Mouse (Mus musculus): Measurements from ENCODE around the gene Scgb1b19. TPM values are rescaled to one million over a fixed set of nuclear protein-coding genes. Genes with fewer than 3 reads are reported as not detected.
"Not testable (repeated sequence)": the region's sequence is repeated elsewhere in the genome, so short reads cannot be mapped to it uniquely, and the experiment has no call there.

The Scgb1b19 gene
- polyA plus RNA-seq (2012; rRNA removed): not detected in 2 replicates

- 60% methylated on average over 3 of the region's 3 CpGs for WGBS
- not testable (repeated sequence) for DNase-seq (ENCODE audit: low read depth, low spot score)
These were observed at the start of gene Scgb1b19 for GRCm38 (mm10) chr7:33286991-33287390. Gene Scgb1b19 (plus strand): TSS chr7:33287291.

- DNase-seq (ENCODE audit: low read depth, low spot score): not testable (repeated sequence)
These were observed 6.9 kb upstream of the Scgb1b19 start, which contains the start of gene Scgb2b19 for GRCm38 (mm10) chr7:33280238-33280637. Gene Scgb2b19 (minus strand): TSS chr7:33280338.

Other genes with a start within 250 kb of the Scgb1b19 start
- gene Scgb2b17, start 230.7 kb upstream of the Scgb1b19 start, polyA plus RNA-seq (2012; rRNA removed): not detected in 2 replicates
- gene Scgb1b17, start 223.8 kb upstream of the Scgb1b19 start, polyA plus RNA-seq (2012; rRNA removed): not detected in 2 replicates
- gene Scgb2b18, start 113.4 kb upstream of the Scgb1b19 start, polyA plus RNA-seq (2012; rRNA removed): not detected in 2 replicates
- not detected in 2 replicates for gene Scgb1b18, start 101.7 kb upstream of the Scgb1b19 start, polyA plus RNA-seq (2012; rRNA removed)
- gene Scgb2b19, start 7.0 kb upstream of the Scgb1b19 start, polyA plus RNA-seq (2012; rRNA removed): not detected in 2 replicates
- not detected in 2 replicates for gene Scgb2b20, start 79.0 kb downstream of the Scgb1b19 start, polyA plus RNA-seq (2012; rRNA removed)
- not detected in 2 replicates for gene Scgb1b20, start 85.9 kb downstream of the Scgb1b19 start, polyA plus RNA-seq (2012; rRNA removed)
- gene Scgb2b21, start 233.2 kb downstream of the Scgb1b19 start, polyA plus RNA-seq (2012; rRNA removed): not detected in 2 replicates